Mouse (Mus musculus) liver, adult (tissue): ENCODE data around the gene Kif5c.

Experiments
- GATA4 ChIP-seq: IDR thresholded peaks from 2 replicates; pipeline ENCODE4 v1.6.1; 2014; ENCODE audit warnings: mild to moderate bottlenecking, low read length; ENCODE audit not compliant: insufficient replicate concordance

Gene Kif5c

GRCm38 (mm10) chr2:49676020-49676419 lies 56.9 kb downstream of the Kif5c start:
- no peak for TF ChIP-seq GATA4

- TF ChIP-seq GATA4 = no peak
Observed at GRCm38 (mm10) chr2:49678386-49678785, 59.3 kb downstream of the Kif5c start.

- TF ChIP-seq GATA4 = no peak
Observed at GRCm38 (mm10) chr2:49679135-49679964, 60.3 kb downstream of the Kif5c start.

GRCm38 (mm10) chr2:49682754-49683153 lies 63.7 kb downstream of the Kif5c start:
- TF ChIP-seq GATA4 = no peak

- TF ChIP-seq GATA4 = no peak
Observed at GRCm38 (mm10) chr2:49684808-49685207, 65.7 kb downstream of the Kif5c start.

GRCm38 (mm10) chr2:49690421-49690826 lies 71.3 kb downstream of the Kif5c start:
- no peak for TF ChIP-seq GATA4

- no peak for TF ChIP-seq GATA4
Observed at GRCm38 (mm10) chr2:49691441-49691840, 72.3 kb downstream of the Kif5c start.

- TF ChIP-seq GATA4 = no peak
Observed at GRCm38 (mm10) chr2:49694727-49695126, 75.6 kb downstream of the Kif5c start.

GRCm38 (mm10) chr2:49695461-49695860 lies 76.4 kb downstream of the Kif5c start:
- no peak for TF ChIP-seq GATA4

- TF ChIP-seq GATA4 = no peak
Observed at GRCm38 (mm10) chr2:49698851-49699250, 79.8 kb downstream of the Kif5c start.

GRCm38 (mm10) chr2:49700176-49700971 lies 81.3 kb downstream of the Kif5c start:
- TF ChIP-seq GATA4 = no peak

- TF ChIP-seq GATA4 = no peak
Observed at GRCm38 (mm10) chr2:49710223-49710622, 91.1 kb downstream of the Kif5c start.

- TF ChIP-seq GATA4 = no peak
Observed at GRCm38 (mm10) chr2:49711693-49712092, 92.6 kb downstream of the Kif5c start.

GRCm38 (mm10) chr2:49712336-49712887 lies 93.3 kb downstream of the Kif5c start:
- TF ChIP-seq GATA4 = no peak

GRCm38 (mm10) chr2:49716490-49716889 lies 97.4 kb downstream of the Kif5c start:
- TF ChIP-seq GATA4 = no peak
